Mouse (Mus musculus): Measurements from ENCODE around the gene Nckap5.

- TF ChIP-seq CTCF (conservative IDR thresholded peaks at IDR 0.05; ENCODE audit: insufficient read depth, insufficient read length, low read depth, low read length) (no peak), POLR2A (IDR thresholded peaks at IDR 0.05; ENCODE audit: low read depth, low read length) (no peak)
Measured at GRCm38 (mm10) chr1:126364556-126364955, 466.0 kb downstream of the Nckap5 start.
